Mouse (Mus musculus): Measurements from ENCODE around the gene Cdca3. TPM values are rescaled to one million over a fixed set of nuclear protein-coding genes. Genes with fewer than 3 reads are reported as not detected.
"Not testable (repeated sequence)": the region's sequence is repeated elsewhere in the genome, so short reads cannot be mapped to it uniquely, and the experiment has no call there.

Cdca3 gene
- total RNA-seq (2022) = 1 to 10 TPM in 1 of 4 experiments, under 1 TPM in 3; 0.49 to 1.0 (median 0.80) TPM

DNA sequence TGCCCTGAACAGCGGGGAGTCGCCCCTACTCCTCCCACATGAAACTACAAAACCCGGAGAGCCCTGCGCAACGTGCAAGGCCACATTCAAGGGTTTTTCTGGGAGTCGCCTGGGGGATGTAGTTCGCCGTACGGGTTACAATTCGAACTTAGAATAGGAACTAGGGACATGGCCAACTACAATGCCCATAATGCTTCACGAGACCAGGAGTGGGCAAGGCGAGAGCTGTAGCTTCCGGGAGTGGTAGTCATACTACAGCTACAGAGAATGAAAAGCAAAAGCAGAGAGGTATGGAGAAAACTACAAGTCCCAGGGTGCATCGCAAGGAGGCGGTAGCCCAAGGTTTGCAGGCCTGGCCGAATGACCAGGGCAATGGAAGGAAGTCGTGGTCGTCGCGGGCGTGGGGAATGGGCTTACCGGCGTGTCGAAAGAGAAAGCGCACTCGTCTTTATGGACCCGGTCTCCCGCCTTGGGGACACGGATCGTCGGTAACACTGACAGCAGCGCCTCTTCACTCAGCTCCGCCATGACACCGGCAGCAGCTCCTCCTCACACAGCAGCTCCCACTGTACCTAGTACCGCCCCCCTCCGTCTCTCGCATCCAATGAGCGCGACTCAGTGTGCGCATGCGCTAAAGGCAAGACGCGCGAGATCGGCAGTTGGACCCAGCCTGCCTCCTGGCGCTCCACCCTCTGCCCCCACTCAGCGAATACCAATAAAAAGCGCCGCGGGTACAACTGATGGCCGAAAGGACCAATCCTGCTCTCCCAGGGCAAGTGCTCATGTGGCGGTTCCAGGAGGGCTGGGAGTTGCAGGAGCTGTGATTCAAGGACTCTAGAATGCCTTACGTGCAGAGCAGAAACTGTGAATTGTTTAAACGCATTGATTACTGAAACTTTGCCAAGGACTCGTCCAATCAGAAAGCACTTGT lies at the start of gene Cdca3, which contains the start of gene Usp5:
Gene Cdca3 (plus strand): TSS at position 680 of the 931 bp plus-strand sequence.
Gene Usp5 (minus strand): TSS at position 617 of the 931 bp plus-strand sequence.
- peak; percentile 97 to 99 for DNase-seq (ENCODE audit: low spot score in 2 of 2)

- DNase-seq (ENCODE audit: low spot score in 2 of 2) = no peak
These were observed 49.3 kb upstream of the Cdca3 start for GRCm38 (mm10) chr6:124779984-124780416.

DNA sequence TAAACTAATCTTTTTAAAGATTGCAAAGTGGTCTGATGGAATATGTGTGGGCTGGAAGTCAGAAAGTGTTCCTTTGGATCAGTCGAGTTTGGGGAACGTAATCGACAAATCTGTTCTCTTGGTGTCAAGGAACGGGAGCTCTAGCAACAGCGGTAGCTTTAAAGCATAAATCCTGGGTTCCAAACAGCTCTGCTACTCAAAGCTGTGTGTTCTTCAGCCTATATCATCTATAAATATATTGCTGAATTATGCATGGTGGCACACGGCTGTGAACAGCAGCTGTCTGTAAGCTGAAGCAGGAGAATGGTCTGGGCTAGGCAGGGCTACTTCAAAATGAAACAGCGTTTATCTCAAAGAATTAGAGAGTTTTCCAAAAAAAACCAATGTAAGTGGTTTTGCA lies 48.4 kb upstream of the Cdca3 start:
- no peak for DNase-seq (ENCODE audit: low spot score in 2 of 2)

DNA sequence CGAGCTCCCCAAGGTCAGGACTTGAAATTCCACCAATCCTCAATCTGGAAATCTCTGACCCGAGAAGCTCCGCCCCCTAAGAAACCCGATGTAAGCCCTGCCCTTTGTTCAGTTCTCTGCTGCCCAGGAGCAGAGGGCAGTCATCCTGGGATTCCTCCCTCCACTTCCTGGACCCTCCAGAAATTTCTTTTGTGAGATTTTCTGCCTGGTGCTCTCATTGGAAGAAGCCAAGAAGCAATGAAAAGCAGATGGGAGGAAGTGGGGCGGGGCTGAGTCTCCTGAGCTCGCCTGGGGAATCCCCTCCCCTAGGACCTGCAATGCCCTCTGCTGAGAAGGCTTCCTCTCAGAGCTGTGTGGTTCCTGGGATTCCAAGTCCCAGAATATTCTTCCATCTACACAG lies 46.9 kb upstream of the Cdca3 start:
- DNase-seq (ENCODE audit: low spot score in 2 of 2) = no peak

DNA sequence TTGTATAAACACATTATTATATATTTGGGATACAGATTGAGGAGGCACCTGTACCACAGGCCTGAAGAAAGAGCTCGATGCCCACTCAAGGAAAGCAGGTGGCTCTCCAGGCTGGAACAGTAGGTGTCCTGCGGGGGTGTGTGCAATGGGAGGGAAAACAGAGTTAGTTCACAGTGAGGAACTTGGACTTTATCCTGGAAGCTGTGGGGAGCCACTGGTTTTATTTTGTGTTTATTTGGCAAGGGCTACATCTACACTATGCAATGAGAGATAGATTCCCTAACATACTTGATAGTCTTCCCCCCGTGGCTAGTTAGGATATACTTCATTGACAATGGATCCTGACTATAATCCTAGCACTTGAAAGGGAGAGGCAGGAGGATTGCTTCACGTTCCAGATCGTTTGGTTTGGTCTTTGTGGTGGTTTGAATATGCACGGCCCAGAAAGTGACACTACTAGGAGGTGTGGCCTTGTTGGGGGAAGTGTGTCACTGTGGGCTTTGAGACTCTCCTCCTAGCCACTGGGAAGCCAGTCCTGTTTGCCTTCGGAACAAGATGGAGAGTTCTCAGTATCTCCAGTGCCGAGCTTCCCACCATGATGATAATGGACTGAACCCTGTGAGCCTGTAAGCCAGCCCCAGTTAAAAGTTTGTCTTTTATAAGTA lies 42.5 kb upstream of the Cdca3 start:
- no peak for DNase-seq (ENCODE audit: low spot score in 2 of 2)

DNA sequence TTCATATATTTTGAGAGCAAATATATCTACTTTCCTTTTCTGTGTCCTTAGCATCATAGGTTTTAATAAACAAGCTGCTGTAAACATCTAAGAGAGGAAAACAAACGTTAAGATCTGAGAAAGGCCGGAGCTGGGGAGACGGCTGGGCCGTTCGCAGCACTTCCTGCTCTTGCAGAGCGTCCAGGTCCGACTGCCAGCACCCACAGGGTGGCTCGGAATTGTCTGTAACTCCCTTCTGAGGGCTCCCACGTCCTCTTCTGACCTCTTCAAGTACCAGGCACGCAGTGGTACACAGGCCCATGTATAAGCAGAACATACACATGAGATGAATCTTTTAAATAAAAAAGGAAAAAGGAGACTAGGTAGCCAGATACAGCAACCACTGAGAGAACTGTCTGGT lies 41.6 kb upstream of the Cdca3 start:
- DNase-seq (ENCODE audit: low spot score in 2 of 2) = no peak

DNA sequence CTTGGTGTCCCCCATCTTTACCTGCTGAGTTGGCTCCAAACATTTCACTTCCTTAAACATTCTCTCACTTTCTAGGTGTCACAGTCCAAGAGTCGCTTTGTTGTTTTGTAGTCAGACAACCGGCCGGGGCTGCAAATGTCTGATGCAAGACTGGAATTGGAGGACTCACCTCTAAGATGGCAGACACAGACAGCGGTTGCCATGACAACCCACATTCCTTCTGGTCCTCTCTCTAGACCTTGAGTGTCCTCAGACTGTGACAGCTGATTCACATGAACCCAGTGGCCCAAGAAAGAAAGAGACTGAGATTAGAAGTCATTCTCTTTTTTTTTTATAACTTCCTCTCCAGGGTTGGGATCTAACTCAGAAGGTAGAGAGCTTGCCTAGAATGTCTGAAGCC lies 39.8 kb upstream of the Cdca3 start:
- no peak for DNase-seq (ENCODE audit: low spot score in 2 of 2)

- DNase-seq (ENCODE audit: low spot score in 2 of 2) = no peak
These were observed 39.2 kb upstream of the Cdca3 start for GRCm38 (mm10) chr6:124790121-124790520.

DNA sequence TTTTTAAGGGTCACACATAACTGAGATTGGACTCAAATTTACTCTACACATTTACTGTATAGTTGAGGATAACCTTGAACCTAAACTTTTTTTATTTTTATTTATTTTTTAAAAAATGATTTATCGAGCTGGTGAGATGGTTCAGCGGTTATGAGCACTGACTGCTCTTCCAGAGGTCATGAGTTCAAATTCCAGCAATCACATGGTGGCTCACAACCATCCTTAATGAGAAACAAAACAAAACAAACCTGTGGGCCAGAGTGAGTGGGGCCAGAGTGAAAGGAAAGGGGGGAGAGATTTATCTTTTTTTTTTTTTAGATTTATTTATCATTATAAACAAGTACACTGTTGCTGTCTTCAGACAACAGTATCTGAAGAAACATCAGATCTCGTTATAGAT lies 37.4 kb upstream of the Cdca3 start:
- no peak for DNase-seq (ENCODE audit: low spot score in 2 of 2)

GRCm38 (mm10) chr6:124795781-124796180 lies 33.6 kb upstream of the Cdca3 start:
- no peak for DNase-seq (ENCODE audit: low spot score in 2 of 2)

- DNase-seq (ENCODE audit: low spot score in 2 of 2) = no peak
These were observed 33.1 kb upstream of the Cdca3 start for GRCm38 (mm10) chr6:124796200-124796599.

DNA sequence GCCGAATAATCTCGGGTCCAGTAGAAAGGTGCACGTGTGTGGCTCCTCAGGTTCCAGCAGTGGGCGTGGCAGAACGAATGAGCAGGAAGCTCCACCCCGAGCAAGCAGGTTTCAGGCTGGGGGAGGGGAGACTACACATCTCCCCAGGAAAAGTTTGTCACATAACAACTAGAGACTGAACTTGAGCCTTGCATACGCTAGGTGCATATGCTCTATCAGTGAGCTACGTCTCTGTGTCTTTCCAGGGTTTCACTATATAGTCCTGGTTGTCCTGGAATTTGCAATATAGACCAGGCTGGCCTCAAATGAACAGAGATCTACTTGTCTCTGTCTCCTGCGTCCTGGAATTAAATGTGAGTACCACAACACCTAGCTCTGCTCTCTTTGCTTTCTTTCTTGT lies 26.9 kb upstream of the Cdca3 start:
- not testable (repeated sequence) for DNase-seq (ENCODE audit: low spot score in 2 of 2)

DNA sequence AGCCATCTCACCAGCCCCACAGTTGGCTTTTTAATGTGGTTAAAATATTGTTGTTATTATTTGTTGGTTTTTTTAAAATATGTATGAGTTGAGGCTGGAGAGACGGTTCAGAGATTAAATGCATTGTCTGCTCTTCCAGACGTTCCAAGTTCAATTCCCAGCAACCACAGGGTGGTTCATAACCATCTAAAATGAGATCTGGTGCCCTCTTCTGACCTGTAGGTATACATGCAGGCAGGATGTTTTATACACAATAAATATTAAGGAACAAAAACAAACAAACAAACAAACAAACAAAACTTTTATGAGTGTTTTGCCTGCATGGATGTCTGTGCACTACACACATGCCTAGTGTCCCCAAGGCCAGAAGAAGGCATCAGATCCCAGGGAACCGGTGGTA lies 26.3 kb upstream of the Cdca3 start:
- DNase-seq (ENCODE audit: low spot score in 2 of 2) = no peak

DNA sequence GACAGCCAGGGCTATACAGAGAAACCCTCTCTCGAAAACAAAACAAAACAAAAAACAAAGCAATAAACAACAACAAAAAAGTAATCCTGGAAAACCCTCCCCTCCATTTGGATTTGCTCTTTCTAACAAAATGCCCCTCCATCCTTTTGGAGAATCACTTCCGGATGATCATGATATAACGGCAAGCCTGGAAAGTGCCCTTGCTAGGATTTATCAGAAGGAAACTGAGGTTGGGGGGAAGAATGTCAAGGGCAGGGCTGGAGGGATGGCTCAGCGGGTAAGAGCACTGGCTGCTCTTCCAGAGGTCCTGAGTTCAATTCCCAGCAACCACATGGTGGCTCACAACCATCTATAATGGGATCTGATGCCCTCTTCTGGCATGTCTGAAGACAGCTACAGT lies 25.7 kb upstream of the Cdca3 start:
- not testable (repeated sequence) for DNase-seq (ENCODE audit: low spot score in 2 of 2)

- DNase-seq (ENCODE audit: low spot score in 2 of 2) = no peak
These were observed 25.0 kb upstream of the Cdca3 start for GRCm38 (mm10) chr6:124804341-124804740.

- DNase-seq (ENCODE audit: low spot score in 2 of 2) = peak; percentile 92 to 97
These were observed 23.7 kb upstream of the Cdca3 start for GRCm38 (mm10) chr6:124805341-124806321.

DNA sequence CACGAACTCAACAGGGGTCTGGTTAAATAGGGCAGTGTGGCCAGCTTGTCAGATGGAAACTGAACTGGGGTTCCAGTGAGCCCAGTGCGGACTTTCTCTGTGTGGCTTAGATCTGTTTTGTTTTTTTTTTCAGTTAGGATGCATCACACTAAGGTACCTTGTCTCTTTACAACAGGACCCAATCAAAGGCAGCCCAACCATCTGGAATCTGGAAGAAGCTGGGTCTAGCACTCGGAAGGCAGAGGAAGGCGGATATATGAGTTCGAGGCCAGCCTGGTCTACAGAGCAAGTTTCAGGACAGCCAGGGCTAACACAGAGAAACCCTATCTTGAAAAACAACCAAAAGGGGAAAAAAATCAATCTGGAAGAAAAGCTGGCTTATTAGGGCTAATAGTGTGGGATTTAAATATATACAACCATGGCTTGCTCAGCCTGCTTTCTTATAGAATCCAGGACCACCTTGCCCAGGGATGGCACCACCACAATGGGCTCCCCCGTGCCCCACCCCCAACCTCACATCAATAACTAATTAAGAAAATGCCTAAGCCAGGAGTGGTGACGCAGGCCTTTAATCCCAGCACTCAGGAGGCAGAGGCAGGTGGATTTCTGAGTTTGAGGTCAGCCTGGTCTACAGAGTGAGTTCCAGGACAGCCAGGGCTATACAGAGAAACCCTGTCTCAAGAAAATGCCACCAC lies 22.8 kb upstream of the Cdca3 start:
- DNase-seq (ENCODE audit: low spot score in 2 of 2) = no peak

DNA sequence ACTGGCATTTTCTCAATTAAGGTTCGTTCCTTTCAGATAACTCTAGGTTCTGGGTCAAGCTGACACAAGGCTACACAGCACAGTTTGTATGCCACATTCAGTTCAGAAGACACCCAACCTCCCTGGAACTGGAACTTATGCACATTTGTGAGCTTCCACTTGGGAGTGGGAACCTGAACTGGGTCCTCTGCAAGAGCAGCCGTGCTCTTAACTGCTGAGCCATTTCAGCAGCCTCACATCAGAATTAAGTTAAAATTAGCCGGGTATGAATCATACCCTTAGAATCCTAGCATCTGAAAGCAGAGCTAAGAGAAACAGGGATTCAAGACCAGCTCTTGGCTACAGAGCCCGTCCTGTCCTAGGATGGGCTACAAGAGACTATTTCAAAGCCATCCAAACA lies 22.0 kb upstream of the Cdca3 start:
- peak in 1 of 2 experiments; percentile 42 for DNase-seq (ENCODE audit: low spot score in 2 of 2)

DNA sequence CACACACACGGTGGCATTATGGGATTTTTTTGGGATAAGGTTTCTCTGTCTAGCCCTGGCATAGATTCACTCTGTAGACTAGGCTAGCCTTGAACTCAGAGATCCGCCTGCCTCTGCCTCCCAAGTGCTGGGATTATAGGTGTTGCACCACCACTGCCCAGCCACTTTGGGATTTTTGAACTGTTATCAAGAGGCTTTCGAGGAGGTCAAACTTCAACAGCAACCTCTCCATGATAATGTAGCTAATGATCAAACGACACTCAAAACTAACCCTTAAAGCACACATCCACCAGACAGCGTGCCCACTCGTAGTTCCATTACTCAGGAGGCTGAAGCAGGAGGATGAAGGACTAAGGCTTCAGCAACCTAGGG lies 21.4 kb upstream of the Cdca3 start:
- DNase-seq (ENCODE audit: low spot score in 2 of 2) = no peak

DNA sequence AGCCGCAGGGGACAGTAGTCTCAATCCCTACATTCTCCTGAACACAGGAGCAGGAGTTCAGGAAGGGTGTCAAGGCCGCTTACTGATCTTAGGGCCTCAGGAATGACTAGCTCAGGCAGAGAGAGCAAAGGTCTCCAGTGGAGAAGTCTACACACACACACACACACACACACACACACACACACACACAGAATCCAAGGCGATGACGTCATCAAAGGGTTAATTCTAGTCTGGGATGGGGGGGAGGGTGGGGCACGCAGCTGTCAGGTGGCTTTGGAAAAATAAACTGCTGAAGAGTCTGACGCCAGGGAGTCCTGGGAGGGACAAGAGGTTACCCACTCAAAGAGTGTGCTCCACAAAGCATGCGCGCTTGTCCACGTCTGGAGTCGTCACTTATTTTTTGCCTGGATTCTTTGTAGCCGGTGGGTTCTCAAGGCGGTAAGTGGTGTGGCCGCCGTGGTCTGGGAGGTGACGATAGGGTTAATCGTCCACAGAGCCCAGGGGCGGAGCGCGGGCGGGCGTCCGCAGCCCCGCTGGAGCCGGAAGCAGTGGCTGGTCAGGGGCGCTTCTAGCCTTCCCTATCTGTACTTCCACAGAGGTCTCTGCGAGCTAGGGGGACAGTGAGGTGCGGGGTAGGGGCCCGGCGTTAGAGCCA lies 20.9 kb upstream of the Cdca3 start, which contains the start of gene Spsb2:
Gene Spsb2 (plus strand): TSS at position 304 of the 655 bp plus-strand sequence.
- DNase-seq (ENCODE audit: low spot score in 2 of 2) = no peak

Measured in left cerebral cortex, adult 8-10 months (tissue).